Mouse (Mus musculus): Measurements from ENCODE around the gene Pde1c. TPM values are rescaled to one million over a fixed set of nuclear protein-coding genes. Genes with fewer than 3 reads are reported as not detected.
"Not testable (repeated sequence)": the region's sequence is repeated elsewhere in the genome, so short reads cannot be mapped to it uniquely, and the experiment has no call there.

Gene Pde1c
- 8.7 and 10.5 TPM in 2 replicates for polyA plus RNA-seq (2016; fragmentation: Nextera tagmentation; extraction: Ambion mirVana)

DNA sequence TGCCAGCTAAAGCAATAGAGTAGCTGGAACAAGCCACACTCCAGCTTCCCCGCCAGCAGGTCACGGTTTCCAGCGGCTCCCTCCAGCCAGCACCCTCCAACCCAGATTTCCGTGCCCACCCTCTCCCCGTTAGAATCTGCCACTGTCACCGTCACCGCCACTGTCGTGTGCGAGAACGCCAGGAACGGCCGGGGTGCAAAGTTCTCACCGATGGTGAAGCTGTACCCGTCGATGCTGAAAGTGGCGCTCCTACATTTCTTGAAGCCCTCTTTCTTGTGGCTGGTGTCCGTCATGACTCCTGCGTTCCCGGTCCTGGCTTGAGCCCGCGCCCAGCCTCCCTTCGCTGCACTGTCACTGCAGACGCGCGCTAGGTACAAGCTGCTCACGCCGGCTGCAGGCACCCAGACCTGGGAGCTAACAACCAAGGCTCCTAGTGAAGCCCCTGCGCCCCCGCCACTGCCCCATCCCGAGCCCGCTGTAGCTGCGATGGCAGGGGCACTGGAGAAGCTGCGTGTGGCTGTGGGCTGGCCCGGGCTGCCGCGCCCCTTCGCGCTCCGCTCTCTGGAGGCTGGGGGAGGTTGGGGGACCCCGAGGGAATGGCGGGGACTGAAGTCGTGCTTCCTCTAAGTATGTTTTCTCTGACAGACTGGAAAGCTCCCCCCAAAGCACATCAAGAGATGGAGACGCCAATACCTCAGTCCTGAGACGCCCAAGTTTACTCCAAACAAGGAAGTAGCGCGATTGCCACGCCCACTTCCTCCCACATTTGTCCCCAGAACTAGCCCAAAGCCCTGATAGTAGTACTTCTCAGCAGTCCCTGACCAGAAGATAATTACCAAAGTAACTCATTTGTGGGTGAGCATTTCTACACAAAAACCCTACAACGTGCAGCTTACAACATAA is at the start of gene Pde1c:
Gene Pde1c (minus strand): TSS at position 634 of the 903 bp plus-strand sequence.
- peak; percentile 72 for ATAC-seq (ENCODE audit: low FRiP score)
- Histone ChIP-seq H3K27me3 (0 out of 2 replicates have a peak, but pooled peaks cover 6% of the 10 kb centered on the region), H3K4me1 (0 out of 2 replicates have a peak, but pooled peaks cover 4% of the 10 kb centered on the region), H3K4me2 (replicated peaks) (peak within 1 kb of the TSS; percentile 96), H3K4me3 (peak within 1 kb of the TSS; percentile 73), H3K36me3 (no peaks in the 10 kb centered on the region), H3K27ac (no peak within 1 kb of the TSS), H3K9me3 (replicated peaks) (no peaks in the 10 kb centered on the region), H3K9ac (peak within 1 kb of the TSS; percentile 71)
- WGBS: 1% methylated on average over 48 of the region's 48 CpGs

GRCm38 (mm10) chr6:56616982-56617613 is 48.2 kb upstream of the Pde1c start:
- peak; percentile 87 for ATAC-seq (ENCODE audit: low FRiP score)
- 20% methylated on average over 7 of the region's 7 CpGs for WGBS
- H3K9me3 ChIP-seq (replicated peaks): no peaks in the 10 kb centered on the region

DNA sequence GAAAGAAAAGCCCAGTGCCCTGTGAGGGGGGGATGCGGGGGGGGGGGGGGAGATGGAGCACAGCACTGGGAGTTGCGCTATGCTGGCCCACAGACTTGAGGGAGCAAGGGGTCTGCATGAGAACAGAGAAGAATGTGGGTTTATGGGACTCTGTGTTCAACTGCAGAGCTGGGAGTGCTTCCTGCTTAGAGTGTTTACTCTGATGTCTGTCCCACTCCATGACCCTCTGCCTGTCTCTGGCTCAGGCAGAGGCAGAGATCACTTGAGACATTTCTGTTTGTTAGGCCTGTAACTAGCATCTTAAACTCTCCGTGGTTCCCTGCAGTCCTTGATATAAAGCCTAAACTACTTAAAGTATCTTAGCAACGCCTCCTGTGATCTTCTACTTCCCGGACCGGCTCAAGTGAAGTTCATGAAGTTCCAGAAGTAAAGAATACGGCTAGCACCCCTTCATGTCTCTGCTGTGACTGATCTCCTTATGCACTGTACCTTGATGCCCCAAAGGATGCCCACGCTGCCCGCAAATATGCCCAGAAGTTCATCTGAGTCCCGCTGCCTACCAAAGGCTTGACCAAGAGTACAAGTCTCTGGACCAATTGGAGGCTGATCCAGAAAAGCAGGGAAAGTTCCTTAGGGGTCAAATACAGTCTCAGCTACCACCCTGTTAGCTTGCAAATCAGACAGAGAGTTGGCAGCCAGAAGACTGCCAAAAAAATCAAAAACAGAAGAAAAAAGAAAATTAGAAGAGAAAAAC is 47.5 kb upstream of the Pde1c start:
- H3K27ac ChIP-seq: peak overlapping the region; percentile 60; the same call in 1 of the 2 replicates
- no peak overlapping the region for H3K4me2 ChIP-seq (replicated peaks)
- H3K4me1 ChIP-seq: peaks cover 10% of the 10 kb centered on the region; the same call in 1 of the 2 replicates
- no peaks in the 10 kb centered on the region for H3K9me3 ChIP-seq (replicated peaks)
- no peak overlapping the region for H3K9ac ChIP-seq
- WGBS: 67% methylated on average over 10 of the region's 10 CpGs
- no peak overlapping the region for H3K4me3 ChIP-seq
- H3K27me3 ChIP-seq: no peaks in the 10 kb centered on the region
- no peaks in the 10 kb centered on the region for H3K36me3 ChIP-seq
- ATAC-seq (ENCODE audit: low FRiP score): no peak

More at GRCm38 (mm10) chr6:56616982-56617613, 48.2 kb upstream of the Pde1c start:
- Histone ChIP-seq H3K4me2 (replicated peaks) (no peak overlapping the region), H3K4me3 (no peak overlapping the region), H3K27me3 (no peaks in the 10 kb centered on the region), H3K9ac (no peak overlapping the region), H3K27ac (peak overlapping the region; percentile 60), H3K4me1 (peaks cover 10% of the 10 kb centered on the region; the same call in 1 of the 2 replicates), H3K36me3 (no peaks in the 10 kb centered on the region)

- not testable (repeated sequence) for ATAC-seq (ENCODE audit: low FRiP score); H3K27ac ChIP-seq; H3K4me2 ChIP-seq (replicated peaks); H3K36me3 ChIP-seq; H3K9ac ChIP-seq; H3K4me3 ChIP-seq; H3K4me1 ChIP-seq; H3K9me3 ChIP-seq (replicated peaks); H3K27me3 ChIP-seq
- 42% methylated on average over 1 of the region's 1 CpGs for WGBS
Measured at GRCm38 (mm10) chr6:56609529-56609928, 40.6 kb upstream of the Pde1c start.

DNA sequence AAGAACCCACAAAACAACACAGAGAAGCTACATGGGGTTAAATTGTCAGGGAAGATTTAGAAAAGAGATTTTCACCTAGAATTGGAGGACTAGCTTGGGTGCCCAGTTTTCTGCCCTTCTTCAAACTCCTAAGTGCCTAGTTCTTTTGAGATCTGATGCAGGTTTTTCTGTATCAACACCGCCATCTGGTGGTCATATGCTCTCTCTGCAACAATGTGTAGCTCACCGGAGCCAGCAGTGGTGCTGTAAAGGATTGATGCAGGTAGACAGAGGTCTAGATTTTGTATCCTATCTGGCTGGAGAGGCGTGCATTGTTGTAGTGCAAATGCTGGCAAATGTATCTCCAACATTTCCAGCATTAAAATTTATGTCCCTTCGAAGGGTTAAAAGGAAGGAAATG is 39.4 kb upstream of the Pde1c start:
- Histone ChIP-seq H3K36me3 (no peaks in the 10 kb centered on the region), H3K27me3 (no peaks in the 10 kb centered on the region), H3K4me1 (no peaks in the 10 kb centered on the region), H3K27ac (no peak overlapping the region), H3K9ac (no peak overlapping the region), H3K4me2 (replicated peaks) (no peak overlapping the region), H3K4me3 (no peak overlapping the region), H3K9me3 (replicated peaks) (no peaks in the 10 kb centered on the region)
- WGBS: 7% methylated on average over 4 of the region's 4 CpGs
- ATAC-seq (ENCODE audit: low FRiP score): no peak; the same call in 1 of the 2 replicates

GRCm38 (mm10) chr6:56579568-56579967 is 10.7 kb upstream of the Pde1c start:
- no peak overlapping the region for H3K27ac ChIP-seq
- H3K9ac ChIP-seq: no peak overlapping the region
- 81% methylated on average over 1 of the region's 1 CpGs for WGBS

DNA sequence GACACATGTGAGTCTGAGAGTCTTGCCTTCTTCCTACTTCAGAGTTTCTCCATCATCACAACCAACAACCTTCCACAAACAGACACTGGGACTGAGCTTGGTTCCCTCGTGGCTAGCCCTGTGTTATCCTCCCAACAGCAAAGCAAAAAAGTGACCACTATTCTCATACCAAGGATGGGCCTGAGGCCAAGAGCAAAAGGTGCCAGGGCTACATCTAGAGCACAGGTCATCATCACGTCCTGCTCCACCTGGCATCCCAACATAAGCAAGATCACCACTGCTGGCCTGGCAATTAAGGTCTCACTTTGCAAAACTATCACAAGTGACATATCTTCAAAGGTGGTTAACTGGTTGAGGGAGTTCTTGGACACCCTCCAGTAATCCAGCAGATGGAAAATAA is 8.0 kb downstream of the Pde1c start:
- no peaks in the 10 kb centered on the region for H3K36me3 ChIP-seq
- no peak overlapping the region for H3K27ac ChIP-seq
- no peak for ATAC-seq (ENCODE audit: low FRiP score)
- H3K9me3 ChIP-seq (replicated peaks): no peaks in the 10 kb centered on the region
- 69% methylated on average over 2 of the region's 2 CpGs for WGBS
- no peak overlapping the region for H3K4me3 ChIP-seq
- no peaks in the 10 kb centered on the region for H3K27me3 ChIP-seq
- H3K4me2 ChIP-seq (replicated peaks): no peak overlapping the region
- no peaks in the 10 kb centered on the region for H3K4me1 ChIP-seq
- no peak overlapping the region for H3K9ac ChIP-seq

More at GRCm38 (mm10) chr6:56579568-56579967, 10.7 kb upstream of the Pde1c start:
- Histone ChIP-seq H3K27me3 (no peaks in the 10 kb centered on the region), H3K9me3 (replicated peaks) (no peaks in the 10 kb centered on the region), H3K36me3 (no peaks in the 10 kb centered on the region), H3K4me1 (no peaks in the 10 kb centered on the region), H3K4me3 (no peak overlapping the region), H3K4me2 (replicated peaks) (no peak overlapping the region)
- ATAC-seq (ENCODE audit: low FRiP score): no peak

GRCm38 (mm10) chr6:56560474-56560888 is 8.4 kb downstream of the Pde1c start:
- no peaks in the 10 kb centered on the region for H3K4me1 ChIP-seq
- H3K9ac ChIP-seq: no peak overlapping the region
- no peak overlapping the region for H3K27ac ChIP-seq
- no peak overlapping the region for H3K4me3 ChIP-seq
- 73% methylated on average over 2 of the region's 2 CpGs for WGBS
- no peaks in the 10 kb centered on the region for H3K36me3 ChIP-seq
- H3K4me2 ChIP-seq (replicated peaks): no peak overlapping the region
- H3K27me3 ChIP-seq: no peaks in the 10 kb centered on the region
- no peak for ATAC-seq (ENCODE audit: low FRiP score)
- no peaks in the 10 kb centered on the region for H3K9me3 ChIP-seq (replicated peaks)

DNA sequence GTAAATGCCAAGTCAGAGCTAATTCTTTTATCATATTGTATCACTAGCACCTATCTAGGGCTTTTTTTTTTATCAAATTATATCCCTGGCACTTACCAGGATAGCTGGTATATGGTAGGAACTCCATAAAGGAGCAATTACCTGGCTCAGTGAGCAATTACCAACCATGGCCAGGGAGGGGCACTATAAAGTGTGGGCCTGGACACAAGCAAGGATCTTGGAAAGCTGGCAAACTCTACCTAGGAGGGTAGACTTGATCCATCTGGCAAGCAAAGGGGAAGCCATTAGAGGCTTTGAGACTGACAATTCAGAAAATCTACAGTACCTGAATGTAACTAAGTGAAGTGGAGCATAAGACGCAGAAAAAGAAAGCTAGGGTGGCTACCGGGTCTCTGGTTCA is 10.2 kb downstream of the Pde1c start:
- Histone ChIP-seq H3K9ac (no peak overlapping the region), H3K4me3 (no peak overlapping the region), H3K36me3 (no peaks in the 10 kb centered on the region), H3K4me2 (replicated peaks) (no peak overlapping the region), H3K27me3 (no peaks in the 10 kb centered on the region), H3K4me1 (no peaks in the 10 kb centered on the region), H3K9me3 (replicated peaks) (no peaks in the 10 kb centered on the region), H3K27ac (no peak overlapping the region)
- ATAC-seq (ENCODE audit: low FRiP score): no peak
- 89% methylated on average over 2 of the region's 2 CpGs for WGBS

GRCm38 (mm10) chr6:56555848-56556247 is 13.1 kb downstream of the Pde1c start:
- Histone ChIP-seq H3K4me3 (no peak overlapping the region), H3K9me3 (replicated peaks) (no peaks in the 10 kb centered on the region), H3K36me3 (no peaks in the 10 kb centered on the region), H3K4me2 (replicated peaks) (no peak overlapping the region), H3K27me3 (no peaks in the 10 kb centered on the region), H3K9ac (no peak overlapping the region), H3K4me1 (no peaks in the 10 kb centered on the region), H3K27ac (no peak overlapping the region)
- no peak for ATAC-seq (ENCODE audit: low FRiP score)
- WGBS: 69% methylated on average over 3 of the region's 3 CpGs

DNA sequence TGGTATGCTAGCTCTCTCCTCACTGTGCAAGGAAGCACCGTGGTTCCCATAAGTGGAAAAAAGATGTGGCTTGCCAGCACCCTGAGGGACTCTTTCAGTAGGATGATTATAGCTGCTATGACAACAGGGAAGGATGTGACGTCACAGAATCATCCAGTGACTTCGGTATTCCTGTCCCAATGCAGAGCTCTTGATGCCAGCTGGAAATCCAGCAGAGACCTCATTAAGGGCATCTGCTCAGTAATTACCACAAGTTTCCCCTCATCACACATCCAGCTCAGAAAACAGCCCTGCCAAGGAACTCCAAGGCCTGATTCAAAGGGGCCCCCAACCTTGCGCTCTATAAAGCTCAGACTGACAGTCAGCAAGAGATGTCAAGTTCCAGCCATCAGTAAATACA is 13.5 kb downstream of the Pde1c start:
- Histone ChIP-seq H3K36me3 (no peaks in the 10 kb centered on the region), H3K27me3 (no peaks in the 10 kb centered on the region), H3K27ac (no peak overlapping the region), H3K9me3 (replicated peaks) (no peaks in the 10 kb centered on the region), H3K9ac (no peak overlapping the region), H3K4me2 (replicated peaks) (no peak overlapping the region), H3K4me1 (no peaks in the 10 kb centered on the region), H3K4me3 (no peak overlapping the region)
- ATAC-seq (ENCODE audit: low FRiP score): peak; percentile 73
- WGBS: 56% methylated on average over 4 of the region's 4 CpGs

- no peaks in the 10 kb centered on the region for H3K27me3 ChIP-seq
- no peaks in the 10 kb centered on the region for H3K9me3 ChIP-seq (replicated peaks)
- no peak overlapping the region for H3K4me2 ChIP-seq (replicated peaks)
- no peak overlapping the region for H3K4me3 ChIP-seq
- H3K9ac ChIP-seq: no peak overlapping the region
- H3K4me1 ChIP-seq: no peaks in the 10 kb centered on the region
- 77% methylated on average over 4 of the region's 4 CpGs for WGBS
- H3K36me3 ChIP-seq: no peaks in the 10 kb centered on the region
- no peak overlapping the region for H3K27ac ChIP-seq
- no peak for ATAC-seq (ENCODE audit: low FRiP score)
Measured at GRCm38 (mm10) chr6:56551022-56551421, 17.9 kb downstream of the Pde1c start.

All from hindbrain, embryonic 12.5 days (tissue).